Mouse (Mus musculus) spleen, postnatal 14 days (tissue): ENCODE results near the gene Id3.
A peak's percentile ranks its signal among the peaks of the same experiment; 100 is the strongest.

Source experiments
- DNase-seq, 2 experiments: peaks; one replicate each; pipeline ENCODE4 v3.0.0; 2021 to 2022; ENCODE audit warnings: low spot score in 2 of 2

The Id3 gene

DNA sequence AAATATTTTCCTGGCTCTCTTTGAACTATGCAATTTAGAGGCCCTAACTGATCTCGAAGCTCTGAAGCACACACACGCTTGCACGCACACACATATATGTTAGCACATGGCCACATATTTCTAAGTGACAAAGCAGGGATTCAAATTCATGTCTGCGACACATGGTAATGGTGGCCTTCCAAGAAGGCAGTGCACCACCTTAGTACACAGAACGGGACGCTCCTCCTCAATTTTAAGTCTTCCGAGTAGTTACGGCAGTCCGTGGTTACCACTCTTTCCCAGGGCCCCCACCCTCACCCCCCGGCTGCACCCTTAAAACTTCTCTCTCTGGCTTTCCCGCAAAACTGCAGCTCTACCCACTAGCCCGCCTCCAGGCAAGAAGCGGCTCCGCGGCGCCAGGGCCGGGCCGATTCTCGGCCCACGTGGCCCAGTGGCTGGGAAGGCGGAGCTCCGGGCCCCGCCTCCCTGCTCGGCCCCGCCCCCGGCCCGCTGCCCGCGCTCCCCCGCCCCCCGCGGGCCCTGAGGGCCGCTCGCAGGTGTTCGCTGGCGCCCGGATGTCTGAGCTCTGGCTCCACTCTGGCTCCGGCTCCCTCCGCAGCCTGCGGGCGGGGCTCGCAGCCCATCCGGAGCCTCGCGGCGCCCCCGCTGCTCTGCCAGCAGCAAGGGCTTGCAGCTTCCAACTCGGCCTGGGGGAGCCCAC, 4.3 kb downstream of the Id3 start:
- DNase-seq: peak; percentile 60 to 75

DNA sequence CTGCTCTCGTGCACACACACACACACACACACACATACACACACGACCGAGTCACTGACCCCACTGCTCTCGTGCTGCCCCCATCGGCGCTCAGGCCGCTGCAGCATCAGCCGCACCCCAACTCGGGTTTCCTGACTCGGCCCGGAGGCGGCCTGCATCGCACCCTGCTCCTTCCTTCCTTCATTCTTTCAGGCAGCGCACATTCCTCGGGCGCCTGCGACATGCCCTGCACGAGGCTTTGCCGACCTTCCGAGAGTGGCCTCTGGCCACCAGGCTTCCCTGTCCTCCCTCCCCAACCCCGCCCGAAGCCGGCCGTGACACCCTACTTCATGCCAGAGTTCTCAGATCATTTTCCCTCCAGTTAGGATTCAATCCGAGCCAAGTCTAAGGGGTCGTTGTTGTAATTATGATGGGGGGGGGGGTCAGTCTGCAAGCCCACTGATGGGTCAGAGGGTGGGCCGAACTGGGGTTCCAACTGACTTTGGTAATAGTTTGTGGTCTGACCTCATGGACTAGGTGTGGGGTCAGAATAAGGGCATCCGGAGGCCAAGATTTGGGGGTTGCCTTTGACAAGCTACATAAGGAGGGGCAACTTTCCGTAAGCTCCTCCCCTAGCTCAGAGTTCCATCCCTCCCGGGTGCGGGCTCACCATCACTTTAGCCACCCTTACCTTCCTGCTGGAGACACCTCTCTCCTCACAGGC, 5.2 kb downstream of the Id3 start:
- no peak for DNase-seq

DNA sequence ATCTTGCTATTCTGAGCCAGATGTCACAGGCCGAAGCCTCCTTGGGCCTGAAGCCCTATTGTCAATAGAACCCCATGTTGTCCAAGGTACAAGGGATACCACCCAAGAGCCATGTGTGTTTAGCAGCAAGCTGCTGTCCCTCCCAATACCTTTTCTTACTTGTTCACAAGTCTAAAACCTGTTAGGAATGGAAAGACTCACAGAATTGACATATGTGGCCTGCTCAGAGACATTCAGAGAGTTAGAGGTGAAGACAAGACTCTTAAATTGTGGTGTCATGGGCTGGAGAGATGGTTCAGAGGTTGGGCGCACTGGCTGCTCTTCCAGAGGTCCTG, 5.7 kb downstream of the Id3 start:
- DNase-seq: no peak

DNA sequence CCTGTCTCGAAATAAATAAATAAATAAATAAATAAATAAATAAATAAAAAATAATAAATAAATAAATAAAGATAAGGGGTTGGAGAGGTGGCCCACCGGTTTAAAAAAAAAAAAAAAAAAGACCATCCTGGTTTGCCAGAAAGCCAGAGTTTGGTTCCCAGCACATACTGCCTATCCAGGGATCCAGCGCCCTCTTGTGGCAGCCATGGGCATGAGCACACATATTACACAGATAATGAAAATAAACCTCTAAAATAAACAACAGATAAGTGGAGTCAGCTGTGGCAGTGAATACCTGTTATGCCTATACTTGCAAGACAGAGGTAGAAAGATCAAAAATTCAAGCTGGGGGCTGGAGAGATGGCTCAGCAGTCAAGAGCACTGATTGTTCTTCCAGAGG, 6.4 kb downstream of the Id3 start:
- peak in 1 of 2 experiments; percentile 60 for DNase-seq

DNA sequence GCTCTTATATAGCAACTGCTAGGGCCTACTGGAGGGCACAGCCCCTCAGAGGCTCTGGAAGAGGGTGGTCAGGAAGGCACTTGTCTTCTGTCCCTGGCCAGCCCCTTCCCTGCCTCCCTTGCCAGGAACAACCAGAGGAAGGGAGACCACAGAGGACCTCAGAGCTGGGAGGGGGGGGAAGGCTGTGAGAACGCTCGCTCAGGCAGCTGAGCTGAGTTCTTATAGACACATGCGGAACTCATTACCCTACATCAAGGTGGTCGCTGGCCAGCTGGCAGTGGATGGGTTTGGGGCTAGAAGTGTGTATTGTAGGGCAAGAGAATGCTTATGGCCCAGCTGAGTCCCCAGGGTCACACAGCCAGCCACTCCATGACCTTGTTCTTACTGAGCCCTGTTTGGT, 7.3 kb downstream of the Id3 start:
- DNase-seq: no peak

DNA sequence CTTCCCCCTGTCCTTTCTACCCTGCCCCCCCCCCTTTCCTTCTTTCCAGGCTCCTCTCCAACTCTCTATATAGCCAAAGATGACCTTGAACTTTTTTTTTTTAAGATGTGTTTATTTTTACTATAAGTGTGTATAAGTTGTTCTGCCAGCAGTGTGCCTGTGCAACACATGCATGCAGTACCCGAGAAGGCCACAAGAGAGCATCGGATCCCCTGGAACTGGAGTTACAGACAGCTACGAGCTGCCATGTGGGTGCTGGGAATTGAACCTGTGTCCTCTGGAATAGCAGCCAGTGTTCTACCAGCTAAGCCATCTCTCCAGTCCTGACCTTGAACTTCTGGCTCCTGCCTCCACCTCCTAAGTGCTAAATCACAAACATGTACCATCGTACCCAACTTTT, 9.5 kb downstream of the Id3 start:
- no peak for DNase-seq

DNA sequence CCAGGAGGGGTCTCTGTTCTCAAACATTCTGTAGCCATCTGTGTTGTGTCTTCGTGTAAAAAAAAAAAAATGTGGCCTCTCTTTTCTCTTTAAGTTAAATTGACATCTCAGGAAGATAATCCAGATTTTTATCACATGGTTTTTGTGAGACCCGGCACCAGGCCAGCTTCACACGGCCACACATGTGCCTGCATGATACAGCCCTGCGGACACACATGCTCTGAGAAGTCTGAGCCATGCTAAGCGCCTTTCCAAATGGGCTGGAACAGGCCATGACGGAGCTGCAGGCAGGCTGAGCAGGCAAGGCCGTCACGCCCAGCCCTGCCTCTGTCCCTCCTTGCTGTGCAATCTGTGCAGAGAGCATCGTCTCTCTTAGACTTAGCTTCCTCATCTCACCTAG, 11.2 kb downstream of the Id3 start:
- no peak for DNase-seq

DNA sequence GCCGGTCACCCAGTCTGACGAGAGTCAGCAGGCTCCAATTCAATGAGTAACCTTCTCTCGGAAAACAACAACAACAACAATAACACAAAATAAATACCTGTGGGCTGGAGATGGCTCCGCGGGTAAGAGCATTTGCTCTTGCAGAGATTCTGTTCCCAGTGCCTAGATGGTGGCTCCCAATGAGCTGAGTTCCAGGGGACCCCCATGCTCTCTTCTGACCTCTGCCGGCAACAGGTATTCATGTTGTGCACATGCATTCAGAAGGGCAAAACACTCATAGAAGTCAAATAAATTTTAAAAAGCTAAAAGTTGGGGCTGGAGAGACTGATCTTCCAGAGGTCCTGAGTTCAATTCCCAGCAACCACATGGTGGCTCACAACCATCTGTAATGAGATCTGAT, 15.2 kb downstream of the Id3 start:
- no peak for DNase-seq

DNA sequence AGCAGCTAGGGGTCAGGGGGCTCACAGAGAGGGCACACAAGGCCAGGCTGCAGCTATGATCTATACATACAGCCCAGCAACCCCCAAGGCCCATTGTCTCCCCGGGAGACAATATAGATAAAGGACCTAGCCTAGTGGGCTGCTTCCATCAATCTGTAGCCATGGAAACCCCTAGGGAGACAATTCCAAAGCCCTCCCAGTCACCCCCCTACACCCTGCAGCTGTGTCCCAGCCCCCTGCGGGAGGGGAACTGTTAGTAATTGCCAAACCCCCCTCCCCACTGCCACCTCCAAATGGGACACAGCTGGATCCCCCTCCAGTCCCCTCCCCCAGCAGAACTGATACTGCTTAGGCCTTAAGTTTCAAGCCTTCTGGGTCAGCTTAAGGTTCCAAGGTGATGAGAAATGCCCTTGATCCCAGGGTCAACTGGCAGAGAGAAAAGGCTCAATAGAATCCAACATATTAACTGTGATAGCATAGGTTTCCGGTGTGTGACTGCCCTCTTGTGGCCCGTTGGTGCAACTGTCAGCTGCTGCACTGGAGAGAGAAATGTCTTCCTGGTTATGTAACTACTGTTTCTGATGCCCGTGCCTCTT, 16.6 kb downstream of the Id3 start:
- DNase-seq: peak in 1 of 2 experiments; percentile 68

DNA sequence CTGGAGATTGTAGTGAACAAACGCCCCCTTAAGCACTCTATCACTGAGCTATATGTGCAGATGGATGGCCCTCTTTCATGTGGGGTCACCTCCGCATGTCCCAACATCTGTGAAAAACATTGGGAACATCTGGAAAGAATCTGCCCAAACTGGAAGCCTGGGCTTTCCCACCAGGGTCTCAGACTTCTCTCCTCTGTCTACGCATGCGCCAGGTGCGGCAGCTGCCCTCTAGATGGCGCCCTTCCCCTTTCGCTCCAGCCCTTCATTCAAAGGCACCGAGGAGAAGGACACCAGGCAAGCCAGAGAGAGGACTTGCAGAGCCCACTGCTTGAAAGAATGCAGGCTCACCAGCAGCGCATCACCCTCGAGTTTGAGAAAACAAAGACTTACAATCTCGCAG, 20.2 kb downstream of the Id3 start:
- peak; percentile 82 to 90 for DNase-seq

DNA sequence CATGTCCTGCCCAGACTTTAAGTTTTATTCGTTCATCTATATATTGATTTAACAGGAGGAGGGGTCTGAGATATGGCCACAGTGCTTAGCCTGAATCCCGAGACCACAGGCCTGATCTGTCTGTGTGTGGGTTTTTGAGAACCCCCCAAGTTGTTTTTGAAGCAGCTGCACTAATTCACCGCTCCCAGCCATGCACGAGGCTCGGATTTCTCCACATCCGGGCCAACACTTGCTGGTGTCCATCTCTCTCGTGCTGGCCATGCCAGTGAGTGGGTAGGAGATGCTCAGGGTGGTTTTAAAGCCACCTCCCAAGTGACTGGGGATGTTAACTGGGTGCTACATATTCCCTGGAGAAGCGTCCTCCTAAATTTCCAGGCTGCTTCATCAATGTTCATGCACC, 21.7 kb downstream of the Id3 start:
- DNase-seq: no peak

DNA sequence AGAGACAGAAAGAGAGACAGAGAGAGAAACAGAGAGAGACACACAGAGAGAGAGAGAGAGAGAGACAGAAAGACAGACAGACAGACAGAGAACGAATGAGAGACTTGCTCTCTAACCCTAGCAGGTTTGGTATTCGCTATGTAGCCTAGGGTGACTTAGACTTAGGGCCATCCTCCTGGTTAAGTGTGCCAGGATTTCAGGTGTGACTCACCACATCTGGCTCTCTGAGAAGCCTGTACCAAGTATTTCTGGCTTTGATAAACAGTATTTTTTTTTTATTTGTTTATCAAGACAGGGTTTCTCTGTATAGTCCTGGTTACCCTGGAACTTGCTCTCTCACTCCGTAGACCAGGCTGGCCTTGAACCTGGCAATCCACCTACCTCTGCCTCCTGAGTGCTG, 24.4 kb downstream of the Id3 start:
- no peak for DNase-seq

DNA sequence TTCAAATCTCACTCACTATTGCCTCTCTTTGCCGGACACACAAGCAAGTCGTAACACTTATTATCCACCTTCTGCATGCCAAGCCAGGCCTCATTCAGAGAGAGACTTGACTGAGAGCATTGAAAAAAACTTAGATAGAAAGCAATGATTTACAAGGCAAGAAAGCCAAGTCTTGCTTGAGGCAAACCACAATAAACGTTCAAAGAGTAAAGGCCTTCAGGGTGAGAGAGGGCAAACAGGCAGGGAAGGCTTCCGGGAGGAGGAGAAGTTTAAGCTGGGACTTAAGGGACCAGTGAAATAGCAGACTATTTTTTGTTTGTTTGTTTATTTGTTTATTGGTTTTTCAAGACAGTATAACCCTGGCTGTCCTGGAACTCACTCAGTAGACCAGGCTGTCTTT, 27.1 kb downstream of the Id3 start:
- DNase-seq: no peak

DNA sequence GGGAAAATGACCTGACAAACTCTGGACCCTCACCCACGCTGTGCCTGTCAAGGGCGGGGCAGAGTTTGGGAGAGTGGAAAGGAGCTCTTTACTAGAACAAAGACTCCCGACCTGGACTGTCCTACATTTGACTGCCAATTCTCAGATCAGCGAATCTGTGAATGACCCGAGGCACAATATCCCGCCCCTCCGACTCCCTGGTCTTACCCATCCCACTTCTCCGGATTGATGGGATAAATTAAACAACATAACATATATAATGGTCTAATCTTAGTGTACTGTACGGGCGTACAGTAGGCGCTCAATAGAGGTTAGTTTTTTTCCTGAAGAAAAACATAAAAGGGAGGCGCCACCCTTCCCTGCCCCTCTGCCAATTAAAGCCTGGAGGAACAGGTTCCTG, 28.2 kb downstream of the Id3 start:
- DNase-seq: no peak

DNA sequence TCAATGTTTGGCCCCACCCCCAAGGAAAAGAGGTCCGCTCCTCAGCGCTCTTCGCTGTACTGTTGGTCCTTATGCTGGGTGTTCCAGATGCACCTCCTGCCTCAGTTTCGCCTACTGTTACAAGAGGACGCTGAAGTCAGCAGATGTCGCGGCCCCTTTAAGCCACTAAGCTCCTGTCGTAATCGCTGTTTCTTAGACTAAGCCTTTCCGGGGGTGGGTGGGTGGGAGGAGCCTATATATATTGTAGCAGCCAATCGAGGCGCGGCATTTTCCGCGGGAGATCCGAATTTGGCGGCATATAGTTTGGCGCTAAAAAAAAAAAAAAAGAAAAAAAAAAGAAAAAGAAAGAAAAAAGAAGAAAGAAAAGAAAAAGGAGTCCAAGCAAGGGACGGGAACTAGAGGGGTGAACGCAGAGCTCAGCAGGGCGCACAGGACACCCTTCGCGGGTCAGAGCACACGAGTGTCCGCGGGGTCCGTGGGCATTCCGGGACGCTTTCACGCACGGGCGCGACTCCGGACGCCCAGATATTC, 28.8 kb downstream of the Id3 start, which contains the start of gene E2f2:
E2f2 (plus strand) TSS at position 384 of the 531 bp plus-strand sequence.
- peak; percentile 59 to 75 for DNase-seq

DNA sequence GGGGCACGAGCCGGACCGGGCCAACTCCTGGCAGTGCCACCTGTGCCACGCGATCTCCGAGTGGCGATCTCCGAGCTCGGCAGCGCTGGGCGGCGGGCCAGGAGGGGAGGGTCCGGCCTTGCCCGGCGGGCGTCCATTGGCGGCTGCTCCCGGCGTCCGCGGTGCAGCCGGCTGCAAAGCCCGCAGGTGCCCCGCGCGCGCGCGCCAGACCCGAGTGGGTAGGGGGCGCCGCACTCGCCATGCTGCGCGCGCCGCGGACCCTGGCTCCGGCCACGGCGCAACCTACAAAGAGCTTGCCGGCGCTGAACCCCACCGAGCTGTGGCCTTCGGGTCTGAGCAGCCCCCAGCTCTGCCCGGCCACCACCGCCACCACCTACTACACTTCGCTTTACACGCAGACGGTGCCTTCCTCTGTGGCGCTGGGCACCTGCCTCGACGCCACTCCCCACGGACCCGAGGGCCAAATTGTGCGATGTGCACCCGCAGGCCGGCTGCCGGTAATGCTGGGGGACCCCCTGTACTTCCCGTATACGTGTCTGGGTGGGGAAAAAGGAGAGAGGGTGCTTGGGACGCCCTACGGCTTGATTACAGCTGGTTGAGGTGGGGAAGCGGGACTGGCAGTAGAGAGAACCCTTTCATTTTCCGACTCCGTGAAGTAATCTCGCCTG, 29.4 kb downstream of the Id3 start:
- peak; percentile 62 to 70 for DNase-seq

DNA sequence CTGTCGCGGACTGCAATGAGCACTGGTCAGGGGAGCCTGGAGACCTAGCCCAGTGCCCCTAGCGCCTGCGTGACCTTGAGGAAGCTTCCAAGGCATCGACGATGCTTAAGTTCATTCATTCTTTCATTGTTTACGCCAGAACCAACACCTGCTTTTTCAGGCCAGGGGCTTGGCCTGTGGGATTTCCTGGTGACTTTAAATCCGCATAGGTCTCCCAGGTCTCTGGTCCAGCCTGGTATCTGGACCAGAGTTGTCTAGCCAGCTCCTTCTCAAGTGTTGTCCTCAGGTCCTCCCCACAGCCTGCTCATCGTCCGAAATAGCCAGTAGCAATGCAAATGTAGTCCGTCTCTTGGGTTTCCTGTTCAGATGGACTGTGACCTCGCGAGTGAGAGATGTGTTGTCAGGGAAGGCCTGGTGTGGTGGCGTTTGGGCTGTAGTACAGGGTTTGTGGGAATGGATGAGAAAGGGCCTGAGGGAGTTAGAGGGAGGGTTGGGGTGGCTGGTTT, 30.0 kb downstream of the Id3 start:
- DNase-seq: peak in 1 of 2 experiments; percentile 37

DNA sequence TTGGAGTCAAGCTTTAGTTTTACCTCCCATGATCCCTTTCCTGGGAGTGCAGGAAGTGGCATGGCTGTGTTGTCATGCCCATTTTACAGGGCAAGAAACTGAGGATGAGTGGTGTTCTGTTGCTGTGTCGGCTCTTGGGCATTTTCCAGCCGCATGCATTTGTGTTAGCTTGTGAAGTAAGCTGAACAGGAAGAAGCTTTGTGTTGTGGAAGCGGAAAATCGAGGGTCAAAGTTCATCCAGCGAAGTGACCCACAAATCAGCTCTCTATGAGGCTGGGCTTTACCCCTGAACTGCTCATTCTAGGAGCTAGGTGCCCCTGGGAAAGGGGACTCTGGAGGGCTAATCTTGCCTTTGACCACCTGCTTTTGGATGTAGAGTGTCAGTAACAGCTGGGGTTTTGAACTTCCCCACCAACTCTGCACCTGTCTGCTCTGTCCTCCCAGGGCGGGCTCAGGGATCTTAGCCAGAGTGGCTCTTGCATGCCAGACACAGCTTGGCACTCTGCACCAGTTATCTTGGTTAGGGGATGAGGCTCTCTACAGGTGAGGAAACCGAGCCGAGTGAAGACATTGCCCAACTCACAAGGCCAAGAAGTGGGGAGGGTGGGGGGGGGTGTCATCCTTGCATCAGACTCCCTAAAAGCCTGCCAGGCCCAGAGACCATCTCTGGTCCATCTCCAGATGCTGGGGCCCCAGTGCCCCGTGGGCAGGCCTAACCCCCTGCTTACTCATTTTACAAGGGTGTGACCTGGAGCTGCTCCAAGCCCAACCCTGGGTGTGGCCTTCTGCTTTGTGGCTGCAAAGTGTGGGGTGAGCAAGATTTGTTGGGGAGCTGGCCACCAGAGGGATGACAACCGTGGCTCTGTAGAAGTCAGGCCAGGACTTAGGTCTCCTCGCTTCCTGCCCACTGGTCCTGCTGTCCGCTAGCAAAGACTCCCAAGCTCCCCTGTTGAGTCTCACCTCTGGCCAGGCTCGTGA, 31.2 kb downstream of the Id3 start:
- DNase-seq: peak; percentile 84 to 89

DNA sequence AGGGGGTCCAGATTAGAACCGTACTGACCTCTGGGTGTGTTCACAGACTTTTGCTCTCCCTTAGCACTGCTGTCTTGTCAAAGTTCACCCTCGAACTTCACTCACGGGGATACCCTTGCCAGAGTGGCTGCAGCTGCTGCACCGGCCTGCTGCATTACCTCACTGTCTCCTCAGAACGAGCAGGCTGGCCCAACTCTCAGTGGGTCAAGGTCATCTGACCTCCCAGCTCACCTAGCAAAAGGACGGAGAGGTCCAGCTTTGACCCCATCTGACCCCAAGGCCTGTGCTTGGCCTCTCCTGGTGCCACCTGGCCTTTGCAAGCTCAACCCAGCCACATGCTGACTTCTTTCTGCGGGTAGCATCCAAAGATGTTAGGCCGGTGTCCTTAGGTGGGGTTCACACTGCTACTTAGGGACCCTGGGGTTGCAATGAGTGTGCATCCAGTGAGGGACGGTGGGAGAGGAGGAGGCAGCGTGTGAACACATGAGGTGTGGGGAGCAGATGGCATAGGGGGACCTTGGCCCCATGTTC, 32.8 kb downstream of the Id3 start:
- DNase-seq: no peak

DNA sequence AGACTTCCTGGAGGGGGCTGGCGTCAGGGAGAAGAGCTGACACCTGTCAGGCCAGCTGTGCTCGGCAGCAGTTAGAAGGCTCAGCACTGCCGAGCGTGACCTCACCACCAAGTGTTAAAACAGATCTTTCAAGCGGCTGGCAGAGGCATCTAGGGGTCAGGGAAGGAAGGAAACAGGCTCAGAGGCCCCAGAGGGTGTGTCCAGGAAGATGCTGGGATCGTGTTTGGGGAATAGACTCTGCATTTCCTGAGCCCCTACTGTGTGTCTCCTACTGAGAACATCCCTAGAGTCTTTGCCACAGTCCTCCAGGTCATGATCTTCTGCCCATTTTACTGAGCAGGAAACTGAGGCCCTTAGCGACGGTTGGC, 33.9 kb downstream of the Id3 start:
- peak; percentile 43 to 51 for DNase-seq
